Mouse (Mus musculus): ENCODE data around the gene Foxc2. TPM values are rescaled to one million over a fixed set of nuclear protein-coding genes. Genes with fewer than 3 reads are reported as not detected.

Foxc2 gene
- polyA plus RNA-seq, 1 experiment = 1.4 TPM

- no peak for DNase-seq
- H3K4me3 ChIP-seq (replicated peaks; ENCODE audit: extremely low read depth, low read depth, low read length) = no peak overlapping the region
- H3K4me1 ChIP-seq (ENCODE audit: control insufficient read depth, insufficient read depth, low read length) = peaks cover 3% of the 10 kb centered on the region
- TF ChIP-seq CTCF (IDR thresholded peaks at IDR 0.05; ENCODE audit: insufficient read depth, low read length) (no peak), POLR2A (IDR thresholded peaks at IDR 0.05; ENCODE audit: borderline replicate concordance, extremely low read depth, low read depth, low read length) (no peak)
- 84% methylated on average over 2 of the region's 2 CpGs for WGBS
Measured at GRCm38 (mm10) chr8:121123113-121123512, 7.1 kb downstream of the Foxc2 start.

DNA sequence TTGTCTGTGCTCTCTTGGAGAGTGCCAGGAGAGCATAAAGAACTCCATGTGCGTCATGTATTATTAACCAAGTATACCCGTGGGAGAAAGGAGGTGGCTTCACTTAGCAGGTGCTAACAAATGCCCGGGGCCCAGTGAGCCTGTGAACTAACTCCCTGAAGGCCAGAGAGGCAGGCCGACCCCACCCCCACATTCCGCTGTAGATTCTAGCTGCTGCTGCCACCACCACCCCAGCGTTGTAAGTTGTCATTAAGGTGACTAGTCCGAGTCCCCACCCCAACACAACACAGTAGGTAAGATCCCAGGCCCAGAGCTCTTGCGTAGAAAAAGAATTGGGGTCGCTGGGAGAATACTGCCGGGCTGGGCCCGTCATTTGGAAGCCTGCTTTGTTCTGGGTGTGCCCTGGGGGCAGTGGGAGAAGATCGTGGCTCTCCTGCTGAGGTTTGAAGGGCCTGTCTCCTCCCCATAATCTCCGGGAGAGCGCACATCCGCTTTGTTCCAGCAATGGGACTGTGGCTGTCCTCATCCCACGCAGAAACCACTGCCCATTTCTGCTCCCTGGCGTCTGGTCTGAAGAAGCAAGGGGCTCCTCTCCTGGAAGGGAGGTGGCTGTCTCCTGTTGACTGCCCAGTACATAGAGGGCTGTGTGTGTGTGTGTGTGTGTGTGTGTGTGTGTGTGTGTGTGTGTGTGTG, 8.7 kb downstream of the Foxc2 start:
- no peak for DNase-seq
- no peak overlapping the region for H3K4me3 ChIP-seq (replicated peaks; ENCODE audit: extremely low read depth, low read depth, low read length)
- peaks cover 4% of the 10 kb centered on the region for H3K4me1 ChIP-seq (ENCODE audit: control insufficient read depth, insufficient read depth, low read length)
- WGBS = 12% methylated on average over 17 of the region's 17 CpGs
- TF ChIP-seq POLR2A (IDR thresholded peaks at IDR 0.05; ENCODE audit: borderline replicate concordance, extremely low read depth, low read depth, low read length) (no peak), CTCF (IDR thresholded peaks at IDR 0.05; ENCODE audit: insufficient read depth, low read length) (no peak)

- Histone ChIP-seq H3K4me3 (replicated peaks; ENCODE audit: extremely low read depth, low read depth, low read length) (no peak overlapping the region), H3K4me1 (ENCODE audit: control insufficient read depth, insufficient read depth, low read length) (peaks cover 4% of the 10 kb centered on the region)
- DNase-seq = peak; percentile 40
- 2% methylated on average over 36 of the region's 36 CpGs for WGBS
- TF ChIP-seq POLR2A (IDR thresholded peaks at IDR 0.05; ENCODE audit: borderline replicate concordance, extremely low read depth, low read depth, low read length) (0 out of 2 replicates have a peak, but pooled peaks have one; percentile 14), CTCF (IDR thresholded peaks at IDR 0.05; ENCODE audit: insufficient read depth, low read length) (peak; percentile 40)
Measured at GRCm38 (mm10) chr8:121125311-121125876, 9.4 kb downstream of the Foxc2 start.

DNA sequence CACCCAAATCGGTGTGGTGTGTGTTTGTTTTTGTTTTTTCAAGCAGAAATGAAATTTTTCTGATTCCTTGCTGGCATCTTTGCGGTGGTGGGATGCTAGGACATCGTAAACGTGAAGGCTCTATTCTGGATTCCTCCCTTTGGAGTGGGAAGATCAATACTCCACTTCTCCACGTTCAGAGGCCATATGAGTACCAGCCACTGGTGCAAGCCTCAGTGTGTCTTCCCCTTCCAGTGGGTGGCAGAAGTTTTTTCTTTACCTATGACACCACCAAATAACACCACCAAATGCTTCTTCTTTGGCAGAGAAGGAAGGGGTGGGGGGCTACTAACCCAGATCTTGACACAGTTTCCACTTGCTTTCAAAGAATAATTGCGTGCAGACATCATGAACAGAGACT, 10.2 kb downstream of the Foxc2 start:
- WGBS = 20% methylated on average over 6 of the region's 6 CpGs
- Histone ChIP-seq H3K4me3 (replicated peaks; ENCODE audit: extremely low read depth, low read depth, low read length) (no peak overlapping the region), H3K4me1 (ENCODE audit: control insufficient read depth, insufficient read depth, low read length) (peaks cover 4% of the 10 kb centered on the region)
- no peak for DNase-seq
- TF ChIP-seq CTCF (IDR thresholded peaks at IDR 0.05; ENCODE audit: insufficient read depth, low read length) (no peak), POLR2A (IDR thresholded peaks at IDR 0.05; ENCODE audit: borderline replicate concordance, extremely low read depth, low read depth, low read length) (no peak)

DNA sequence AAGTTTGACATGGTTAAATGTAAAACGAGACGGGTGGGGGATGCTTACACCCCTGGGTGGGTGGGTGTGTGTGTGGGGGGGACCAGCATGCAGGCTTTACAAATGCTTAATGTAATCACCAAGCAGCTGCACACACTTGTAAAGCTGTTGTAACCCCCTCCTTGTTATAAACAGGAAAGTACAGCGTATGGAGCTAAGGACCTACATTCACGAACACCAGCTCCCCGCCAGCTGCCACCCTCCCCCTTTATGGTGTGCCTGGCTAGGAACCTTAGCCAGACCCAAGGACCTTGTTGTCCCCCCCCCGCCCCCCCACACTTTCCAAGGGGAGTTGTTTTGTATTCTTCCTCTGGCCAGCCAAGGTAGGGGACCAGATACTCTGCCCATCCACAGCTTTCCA, 10.7 kb downstream of the Foxc2 start:
- Histone ChIP-seq H3K4me1 (ENCODE audit: control insufficient read depth, insufficient read depth, low read length) (peaks cover 4% of the 10 kb centered on the region), H3K4me3 (replicated peaks; ENCODE audit: extremely low read depth, low read depth, low read length) (no peak overlapping the region)
- WGBS = 25% methylated on average over 5 of the region's 6 CpGs
- DNase-seq = no peak
- no peak for TF ChIP-seq CTCF (IDR thresholded peaks at IDR 0.05; ENCODE audit: insufficient read depth, low read length)
- no peak for TF ChIP-seq POLR2A (IDR thresholded peaks at IDR 0.05; ENCODE audit: borderline replicate concordance, extremely low read depth, low read depth, low read length)

- WGBS = 8% methylated on average over 11 of the region's 11 CpGs
- TF ChIP-seq POLR2A (IDR thresholded peaks at IDR 0.05; ENCODE audit: borderline replicate concordance, extremely low read depth, low read depth, low read length) = no peak
- TF ChIP-seq CTCF (IDR thresholded peaks at IDR 0.05; ENCODE audit: insufficient read depth, low read length) = no peak
- H3K4me3 ChIP-seq (replicated peaks; ENCODE audit: extremely low read depth, low read depth, low read length) = no peak overlapping the region
- DNase-seq = no peak
- H3K4me1 ChIP-seq (ENCODE audit: control insufficient read depth, insufficient read depth, low read length) = peaks cover 4% of the 10 kb centered on the region
Measured at GRCm38 (mm10) chr8:121127291-121127701, 11.3 kb downstream of the Foxc2 start.

DNA sequence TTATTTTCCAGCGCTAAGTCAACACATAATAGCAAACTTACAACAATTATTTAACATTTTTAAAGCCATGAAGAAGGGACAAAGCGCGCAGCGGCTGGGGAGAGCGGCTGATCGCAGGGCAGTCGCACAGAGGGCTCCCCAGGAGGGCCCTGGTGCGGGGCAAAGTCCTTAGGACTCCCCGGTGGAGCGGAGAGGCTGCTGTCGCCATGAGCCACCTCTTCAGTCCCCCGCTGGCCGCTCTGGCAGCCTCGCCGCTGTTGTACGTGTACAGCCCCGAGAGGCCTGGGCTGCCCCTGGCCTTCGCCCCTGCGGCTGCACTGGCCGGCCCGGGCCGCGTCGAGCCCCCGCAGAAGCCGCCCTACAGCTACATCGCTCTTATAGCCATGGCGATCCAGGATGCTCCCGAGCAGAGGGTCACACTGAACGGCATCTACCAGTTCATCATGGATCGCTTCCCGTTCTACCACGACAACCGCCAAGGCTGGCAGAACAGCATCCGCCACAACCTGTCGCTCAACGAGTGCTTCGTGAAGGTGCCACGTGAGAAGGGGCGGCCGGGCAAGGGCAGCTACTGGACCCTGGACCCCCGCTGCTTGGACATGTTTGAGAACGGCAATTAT, 11.9 kb downstream of the Foxc2 start, which contains the start of gene Foxl1:
Gene Foxl1, plus strand, starts transcription at position 185 of the 620 bp plus-strand sequence.
- Histone ChIP-seq H3K4me1 (ENCODE audit: control insufficient read depth, insufficient read depth, low read length) (peaks cover 4% of the 10 kb centered on the region), H3K4me3 (replicated peaks; ENCODE audit: extremely low read depth, low read depth, low read length) (peak within 1 kb of the TSS; percentile 6)
- no peak for TF ChIP-seq CTCF (IDR thresholded peaks at IDR 0.05; ENCODE audit: insufficient read depth, low read length)
- TF ChIP-seq POLR2A (IDR thresholded peaks at IDR 0.05; ENCODE audit: borderline replicate concordance, extremely low read depth, low read depth, low read length) = no peak
- no peak for DNase-seq
- 5% methylated on average over 43 of the region's 43 CpGs for WGBS

GRCm38 (mm10) chr8:121128531-121129264, 12.7 kb downstream of the Foxc2 start:
- peaks cover 4% of the 10 kb centered on the region for H3K4me1 ChIP-seq (ENCODE audit: control insufficient read depth, insufficient read depth, low read length)
- DNase-seq = no peak
- H3K4me3 ChIP-seq (replicated peaks; ENCODE audit: extremely low read depth, low read depth, low read length) = no peak overlapping the region
- TF ChIP-seq POLR2A (IDR thresholded peaks at IDR 0.05; ENCODE audit: borderline replicate concordance, extremely low read depth, low read depth, low read length) (no peak), CTCF (IDR thresholded peaks at IDR 0.05; ENCODE audit: insufficient read depth, low read length) (no peak)
- 7% methylated on average over 55 of the region's 55 CpGs for WGBS

- WGBS = 39% methylated on average over 16 of the region's 16 CpGs
- no peak for TF ChIP-seq POLR2A (IDR thresholded peaks at IDR 0.05; ENCODE audit: borderline replicate concordance, extremely low read depth, low read depth, low read length)
- Histone ChIP-seq H3K4me3 (replicated peaks; ENCODE audit: extremely low read depth, low read depth, low read length) (no peak overlapping the region), H3K4me1 (ENCODE audit: control insufficient read depth, insufficient read depth, low read length) (peaks cover 4% of the 10 kb centered on the region)
- no peak for DNase-seq
Measured at GRCm38 (mm10) chr8:121129265-121129940, 13.4 kb downstream of the Foxc2 start.

Data from lung, adult 2 months (tissue).